Mouse (Mus musculus) spleen, postnatal 0 days (tissue): ENCODE results near the gene Fitm2. TPM values are rescaled to one million over a fixed set of nuclear protein-coding genes. Genes with fewer than 3 reads are reported as not detected.

Source experiments
- polyA plus RNA-seq: library from polyadenylated mRNA; unstranded; fragments of >200 nt; fragmentation: Nextera tagmentation; extraction: Ambion mirVana; gene quantifications from 2 replicates; pipeline ENCODE4 v1.2.1, GENCODE M21; 2015

Gene Fitm2
- 2.8 and 3.0 TPM in 2 replicates for polyA plus RNA-seq

DNA sequence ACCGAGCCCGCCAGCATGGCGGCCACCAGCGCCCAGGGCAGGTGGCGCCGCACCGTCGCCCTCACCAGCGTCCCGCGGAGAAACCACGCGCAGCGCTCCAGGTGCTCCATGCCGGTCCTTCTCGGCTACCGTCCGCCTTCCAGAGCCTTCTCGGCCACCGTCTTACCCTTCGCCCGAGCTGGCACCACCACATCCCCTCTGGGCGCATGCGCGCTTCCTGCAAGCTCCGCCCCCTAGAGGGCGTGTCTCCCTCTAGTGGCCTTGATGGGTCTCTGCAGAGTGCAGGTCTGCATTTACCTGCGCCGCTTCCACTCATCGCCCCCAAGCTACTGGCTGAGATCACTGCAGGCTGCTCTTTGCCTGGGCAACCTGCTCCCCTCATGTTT is at the start of gene Fitm2:
Gene Fitm2, minus strand, starts transcription at position 164 of the 386 bp plus-strand sequence.

DNA sequence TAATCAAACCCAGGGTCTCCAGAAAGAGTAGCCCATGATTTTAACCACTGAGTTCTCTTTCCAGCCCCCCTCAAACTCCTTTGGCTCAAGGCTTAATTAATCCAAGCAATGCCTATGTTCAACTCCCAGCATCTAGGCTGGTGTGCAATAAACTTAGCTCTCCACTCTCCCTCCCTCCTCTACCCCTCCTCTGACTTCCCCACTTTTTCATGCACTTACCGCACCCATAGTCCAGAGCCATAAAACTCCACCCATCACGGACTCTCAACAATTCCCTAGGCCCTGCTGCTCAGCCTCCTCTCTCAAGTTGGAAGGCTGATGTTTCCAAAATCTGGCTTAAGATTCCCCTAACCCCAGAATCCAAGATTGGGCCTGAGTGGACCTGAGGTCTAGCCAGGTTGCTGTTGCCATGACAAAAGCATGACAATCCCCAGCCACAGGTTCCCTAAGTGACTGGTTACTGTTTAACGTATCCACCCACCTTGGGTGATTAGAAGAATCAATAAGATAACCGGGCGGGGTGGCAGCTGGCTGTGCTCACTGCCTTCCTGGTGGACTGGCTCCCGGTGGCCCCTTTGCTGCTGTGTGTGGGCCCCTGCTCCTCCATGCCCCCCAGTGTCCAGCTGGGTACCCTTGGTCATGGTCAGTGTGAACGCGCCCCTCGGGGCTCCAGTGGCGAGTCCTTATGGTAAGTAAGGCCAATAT is 34.0 kb upstream of the Fitm2 start, which contains the start of gene Hnf4a:
Gene Hnf4a, plus strand, starts transcription at position 509 of the 705 bp plus-strand sequence.

DNA sequence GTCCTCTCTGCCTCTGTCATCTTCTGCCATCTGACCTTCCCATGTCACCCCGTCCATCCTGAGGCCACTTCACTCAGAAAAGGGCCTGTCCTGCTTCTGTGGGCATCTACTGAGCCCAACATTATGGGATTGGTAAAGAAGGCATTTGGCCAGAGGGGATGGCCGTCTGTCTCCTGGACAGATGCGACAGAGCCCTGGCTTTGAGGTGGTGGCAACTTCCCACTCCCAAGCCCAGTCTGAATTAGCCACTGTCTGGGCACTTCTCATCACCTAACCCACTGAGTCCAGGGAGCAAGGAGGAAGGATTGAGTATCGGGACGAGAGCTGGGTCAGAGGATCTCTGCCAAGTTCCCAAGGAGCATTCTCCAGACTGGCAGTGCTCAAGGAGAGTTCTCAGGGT is 19.6 kb upstream of the Fitm2 start, which contains the start of gene R3hdml:
Gene R3hdml, plus strand, starts transcription at position 301 of the 400 bp plus-strand sequence.

DNA sequence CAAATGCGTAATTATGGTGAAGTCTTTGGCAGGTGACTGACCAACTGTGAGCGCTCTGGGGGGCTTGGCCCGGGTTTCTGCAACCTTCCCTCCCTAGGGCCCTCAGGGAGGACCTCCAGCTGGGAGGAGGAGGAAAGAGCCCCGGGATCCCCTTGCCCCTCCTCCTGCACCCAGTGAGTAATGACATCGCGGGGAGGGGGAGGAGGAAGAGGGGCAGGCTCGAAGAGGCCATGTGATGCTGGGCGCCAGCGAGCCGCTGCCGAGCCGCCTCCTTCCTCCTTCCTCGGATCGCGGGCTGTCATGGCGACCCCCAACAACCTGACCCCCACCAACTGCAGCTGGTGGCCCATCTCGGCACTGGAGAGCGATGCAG is 34.2 kb downstream of the Fitm2 start, which contains the start of gene Gdap1l1:
Gene Gdap1l1, plus strand, starts transcription at position 231 of the 373 bp plus-strand sequence.

DNA sequence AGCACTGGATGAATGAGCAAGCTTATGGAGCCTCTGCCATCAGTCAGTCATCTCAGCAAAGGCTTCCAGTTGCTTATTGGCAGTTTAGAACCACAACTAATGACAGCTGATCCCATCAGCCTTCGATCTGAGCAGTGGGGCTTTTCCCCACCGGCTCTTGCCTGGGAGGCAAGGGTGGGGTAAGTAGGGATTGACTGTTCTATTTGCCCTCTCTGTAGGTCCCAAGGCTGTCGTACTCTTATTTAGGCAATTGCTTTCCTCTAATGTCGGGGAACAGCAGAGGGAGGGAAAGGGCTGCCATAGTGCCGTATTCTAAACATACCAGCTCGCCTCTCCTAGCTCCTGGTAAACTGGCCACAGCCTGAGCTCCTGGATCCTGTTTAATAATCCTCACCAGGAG is 47.8 kb downstream of the Fitm2 start, which contains the start of gene Oser1:
Gene Oser1, minus strand, starts transcription at position 101 of the 400 bp plus-strand sequence.

Other genes starting within 250 kb of the Fitm2 start
- gene Jph2, start 74.6 kb downstream of the Fitm2 start, polyA plus RNA-seq = 1.2 and 1.3 TPM in 2 replicates
- 44.9 and 45.3 TPM in 2 replicates for gene Oser1, start 47.9 kb downstream of the Fitm2 start, polyA plus RNA-seq
- gene Gdap1l1, start 34.2 kb downstream of the Fitm2 start, polyA plus RNA-seq = 0.19 and 0.38 TPM in 2 replicates
- not detected in 2 replicates for gene R3hdml, start 19.7 kb upstream of the Fitm2 start, polyA plus RNA-seq
- 0.40 and 0.58 TPM in 2 replicates for gene Hnf4a, start 34.2 kb upstream of the Fitm2 start, polyA plus RNA-seq
- 13.3 and 16.1 TPM in 2 replicates for gene Ttpal, start 129.7 kb upstream of the Fitm2 start, polyA plus RNA-seq
- gene Serinc3, start 172.5 kb upstream of the Fitm2 start, polyA plus RNA-seq = 196 and 202 TPM in 2 replicates
- 158 and 175 TPM in 2 replicates for gene Pkig, start 185.8 kb upstream of the Fitm2 start, polyA plus RNA-seq